Mouse (Mus musculus) embryo, embryonic 9.5 days (tissue): ENCODE results near the gene Pcnx2.
A peak's percentile ranks its signal among the peaks of the same experiment; 100 is the strongest.

Experiments
- DNase-seq: peaks from one replicate; pipeline ENCODE4 v3.0.0-alpha.2; 2017; ENCODE audit errors: extremely low spot score

The Pcnx2 gene

GRCm38 (mm10) chr8:125897388-125897787 lies 729 bp downstream of the Pcnx2 start:
- DNase-seq = no peak

- DNase-seq = no peak
Measured at GRCm38 (mm10) chr8:125889920-125890319, 8.2 kb downstream of the Pcnx2 start.

- DNase-seq = no peak
Measured at GRCm38 (mm10) chr8:125887549-125887948, 10.6 kb downstream of the Pcnx2 start.

GRCm38 (mm10) chr8:125880447-125880846 lies 17.7 kb downstream of the Pcnx2 start:
- DNase-seq = no peak

GRCm38 (mm10) chr8:125873250-125873534 lies 24.9 kb downstream of the Pcnx2 start:
- no peak for DNase-seq

GRCm38 (mm10) chr8:125872501-125873249 lies 25.4 kb downstream of the Pcnx2 start:
- no peak for DNase-seq

GRCm38 (mm10) chr8:125870821-125871321 lies 27.2 kb downstream of the Pcnx2 start:
- peak; percentile 86 for DNase-seq

- no peak for DNase-seq
Measured at GRCm38 (mm10) chr8:125870179-125870702, 27.9 kb downstream of the Pcnx2 start.

GRCm38 (mm10) chr8:125869739-125870138 lies 28.4 kb downstream of the Pcnx2 start:
- no peak for DNase-seq

- no peak for DNase-seq
Measured at GRCm38 (mm10) chr8:125868552-125868951, 29.6 kb downstream of the Pcnx2 start.

GRCm38 (mm10) chr8:125866125-125866524 lies 32.0 kb downstream of the Pcnx2 start:
- DNase-seq = no peak

- no peak for DNase-seq
Measured at GRCm38 (mm10) chr8:125857251-125857650, 40.9 kb downstream of the Pcnx2 start.

- no peak for DNase-seq
Measured at GRCm38 (mm10) chr8:125856160-125856559, 42.0 kb downstream of the Pcnx2 start.

- DNase-seq = no peak
Measured at GRCm38 (mm10) chr8:125854379-125854778, 43.7 kb downstream of the Pcnx2 start.

- no peak for DNase-seq
Measured at GRCm38 (mm10) chr8:125853300-125853699, 44.8 kb downstream of the Pcnx2 start.

GRCm38 (mm10) chr8:125849181-125849580 lies 48.9 kb downstream of the Pcnx2 start:
- no peak for DNase-seq

- no peak for DNase-seq
Measured at GRCm38 (mm10) chr8:125847842-125848241, 50.3 kb downstream of the Pcnx2 start.

GRCm38 (mm10) chr8:125845281-125845680 lies 52.8 kb downstream of the Pcnx2 start:
- DNase-seq = no peak

- no peak for DNase-seq
Measured at GRCm38 (mm10) chr8:125843122-125843836, 54.8 kb downstream of the Pcnx2 start.

GRCm38 (mm10) chr8:125842158-125842557 lies 56.0 kb downstream of the Pcnx2 start:
- DNase-seq = no peak

- DNase-seq = peak; percentile 32
Measured at GRCm38 (mm10) chr8:125824688-125825087, 73.4 kb downstream of the Pcnx2 start.

GRCm38 (mm10) chr8:125823719-125824118 lies 74.4 kb downstream of the Pcnx2 start:
- no peak for DNase-seq

- no peak for DNase-seq
Measured at GRCm38 (mm10) chr8:125822065-125822464, 76.1 kb downstream of the Pcnx2 start.
